Mouse (Mus musculus) ZHBTc4 (cell line): ENCODE results near the gene 1700020N15Rik.
A peak's percentile ranks its signal among the peaks of the same experiment; 100 is the strongest.
"Not testable (repeated sequence)": the region's sequence is repeated elsewhere in the genome, so short reads cannot be mapped to it uniquely, and the experiment has no call there.

Source experiments
- DNase-seq: peaks from one replicate; pipeline ENCODE4 v3.0.0-alpha.2; 2011; ENCODE audit warnings: low read depth, low spot score

The 1700020N15Rik gene

GRCm38 (mm10) chrX:69945000-69945399 lies at the start of gene 1700020N15Rik:
Gene 1700020N15Rik (plus strand): TSS chrX:69945300.
- not testable (repeated sequence) for DNase-seq

- peak; percentile 0 for DNase-seq
These were observed 31.9 kb downstream of the 1700020N15Rik start for GRCm38 (mm10) chrX:69976790-69977579.
